Mouse (Mus musculus): Measurements from ENCODE around the gene Ndufs1. TPM values are rescaled to one million over a fixed set of nuclear protein-coding genes. Genes with fewer than 3 reads are reported as not detected.

Ndufs1 gene
- polyA plus RNA-seq, 1 experiment: 166 TPM

GRCm38 (mm10) chr1:63126206-63126605 lies 50.4 kb downstream of the Ndufs1 start:
- H3K27me3 ChIP-seq (ENCODE audit: control insufficient read depth, insufficient read depth, low read length): no peaks in the 10 kb centered on the region
- 86% methylated on average over 3 of the region's 3 CpGs for WGBS
- H3K4me3 ChIP-seq (replicated peaks; ENCODE audit: insufficient read depth, low read depth, low read length): no peak overlapping the region
- no peaks in the 10 kb centered on the region for H3K4me1 ChIP-seq (ENCODE audit: control insufficient read depth, insufficient read depth, low read length)
- no peak for DNase-seq
- H3K27ac ChIP-seq (ENCODE audit: insufficient read depth, low read length): no peak overlapping the region
- no peak for TF ChIP-seq CTCF (IDR thresholded peaks at IDR 0.05; ENCODE audit: borderline replicate concordance, insufficient read depth, low read depth, low read length)
- TF ChIP-seq POLR2A (IDR thresholded peaks at IDR 0.05; ENCODE audit: borderline replicate concordance, insufficient read depth, low read length): no peak

DNA sequence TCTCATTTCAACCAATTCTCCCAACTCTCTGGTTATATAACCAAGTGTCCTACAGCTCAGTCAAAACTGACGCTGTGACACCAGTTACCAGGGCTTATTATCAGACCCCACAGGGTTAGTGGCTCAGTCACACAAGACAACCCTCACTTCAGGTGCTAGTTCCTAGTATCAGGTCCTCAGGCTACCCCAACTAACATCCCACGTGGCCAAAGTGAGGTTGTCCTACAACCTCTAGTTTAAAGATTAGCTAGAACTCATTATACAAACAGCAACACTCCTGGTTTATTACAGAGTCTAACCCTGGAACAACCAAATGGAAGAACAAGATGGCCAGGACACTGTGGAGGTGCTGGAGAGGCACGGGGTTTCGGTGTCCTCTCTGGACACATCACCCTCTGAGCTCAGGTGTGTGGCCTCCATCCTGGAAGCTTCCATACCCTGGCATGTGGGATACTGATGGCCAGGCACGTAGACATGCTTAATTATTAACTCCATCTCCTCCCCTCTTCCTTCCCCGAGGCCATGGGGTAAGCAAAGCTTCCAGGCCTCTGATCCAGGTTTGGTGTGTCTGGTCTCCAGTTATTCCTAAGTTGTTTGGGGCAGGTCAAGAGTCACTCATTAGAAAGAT lies 52.7 kb downstream of the Ndufs1 start:
- WGBS: 87% methylated on average over 6 of the region's 6 CpGs

DNA sequence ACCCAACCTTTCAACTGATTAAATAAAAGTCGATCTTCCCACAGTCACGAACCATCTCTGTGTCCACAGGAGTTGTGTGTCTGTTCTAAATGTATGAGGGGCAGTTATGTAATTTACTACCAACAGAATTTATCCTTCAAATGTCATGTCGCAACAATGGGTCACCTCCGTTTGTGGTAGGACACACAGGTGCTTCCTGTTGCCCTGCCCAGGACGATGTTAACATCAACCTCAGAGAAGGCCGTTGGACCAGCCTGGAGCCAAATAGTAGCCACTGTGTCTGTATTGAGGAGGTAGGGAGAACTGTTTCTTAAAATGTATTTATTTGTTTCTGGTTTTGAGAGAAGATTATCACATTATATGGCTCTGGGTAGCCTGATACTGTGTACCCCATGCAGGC lies 54.6 kb downstream of the Ndufs1 start:
- DNase-seq: no peak
- Histone ChIP-seq H3K27me3 (ENCODE audit: control insufficient read depth, insufficient read depth, low read length) (no peaks in the 10 kb centered on the region), H3K4me3 (replicated peaks; ENCODE audit: insufficient read depth, low read depth, low read length) (no peak overlapping the region), H3K4me1 (ENCODE audit: control insufficient read depth, insufficient read depth, low read length) (no peaks in the 10 kb centered on the region; the same call in none of the 2 replicates), H3K27ac (ENCODE audit: insufficient read depth, low read length) (no peak overlapping the region)
- no peak for TF ChIP-seq POLR2A (IDR thresholded peaks at IDR 0.05; ENCODE audit: borderline replicate concordance, insufficient read depth, low read length)
- TF ChIP-seq CTCF (IDR thresholded peaks at IDR 0.05; ENCODE audit: borderline replicate concordance, insufficient read depth, low read depth, low read length): no peak
- WGBS: 91% methylated on average over 6 of the region's 6 CpGs

More for the DNA sequence above, 52.7 kb downstream of the Ndufs1 start:
- Histone ChIP-seq H3K27me3 (ENCODE audit: control insufficient read depth, insufficient read depth, low read length) (no peaks in the 10 kb centered on the region), H3K27ac (ENCODE audit: insufficient read depth, low read length) (no peak overlapping the region), H3K4me1 (ENCODE audit: control insufficient read depth, insufficient read depth, low read length) (no peaks in the 10 kb centered on the region), H3K4me3 (replicated peaks; ENCODE audit: insufficient read depth, low read depth, low read length) (no peak overlapping the region)
- TF ChIP-seq POLR2A (IDR thresholded peaks at IDR 0.05; ENCODE audit: borderline replicate concordance, insufficient read depth, low read length): no peak
- no peak for TF ChIP-seq CTCF (IDR thresholded peaks at IDR 0.05; ENCODE audit: borderline replicate concordance, insufficient read depth, low read depth, low read length)
- DNase-seq: no peak

DNA sequence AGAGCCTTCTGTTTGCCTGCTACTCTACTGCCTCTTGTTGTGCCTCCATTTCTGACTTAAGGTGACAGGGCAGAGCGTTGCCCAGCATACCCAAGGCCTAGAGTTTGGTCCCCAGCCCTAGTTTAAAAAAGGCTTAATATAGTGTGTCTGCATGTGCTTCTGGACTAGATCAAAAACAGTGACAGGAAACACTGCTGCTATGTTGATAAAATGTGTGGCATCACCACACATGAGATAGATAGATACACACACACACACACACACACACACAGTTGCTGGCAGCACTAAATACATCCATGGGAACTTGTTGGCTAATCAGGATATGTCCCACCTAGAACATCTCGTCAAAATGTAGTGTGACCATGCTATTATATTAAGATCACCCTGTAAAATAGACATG lies 56.3 kb downstream of the Ndufs1 start:
- Histone ChIP-seq H3K4me3 (replicated peaks; ENCODE audit: insufficient read depth, low read depth, low read length) (no peak overlapping the region), H3K4me1 (ENCODE audit: control insufficient read depth, insufficient read depth, low read length) (peaks cover 3% of the 10 kb centered on the region), H3K27ac (ENCODE audit: insufficient read depth, low read length) (no peak overlapping the region), H3K27me3 (ENCODE audit: control insufficient read depth, insufficient read depth, low read length) (no peaks in the 10 kb centered on the region)
- DNase-seq: no peak
- no peak for TF ChIP-seq CTCF (IDR thresholded peaks at IDR 0.05; ENCODE audit: borderline replicate concordance, insufficient read depth, low read depth, low read length)
- no peak for TF ChIP-seq POLR2A (IDR thresholded peaks at IDR 0.05; ENCODE audit: borderline replicate concordance, insufficient read depth, low read length)
- 98% methylated on average over 2 of the region's 2 CpGs for WGBS

- no peak for DNase-seq
- peaks cover 3% of the 10 kb centered on the region for H3K4me1 ChIP-seq (ENCODE audit: control insufficient read depth, insufficient read depth, low read length)
- no peaks in the 10 kb centered on the region for H3K27me3 ChIP-seq (ENCODE audit: control insufficient read depth, insufficient read depth, low read length)
- H3K27ac ChIP-seq (ENCODE audit: insufficient read depth, low read length): no peak overlapping the region
- 94% methylated on average over 4 of the region's 4 CpGs for WGBS
- H3K4me3 ChIP-seq (replicated peaks; ENCODE audit: insufficient read depth, low read depth, low read length): no peak overlapping the region
- no peak for TF ChIP-seq CTCF (IDR thresholded peaks at IDR 0.05; ENCODE audit: borderline replicate concordance, insufficient read depth, low read depth, low read length)
- TF ChIP-seq POLR2A (IDR thresholded peaks at IDR 0.05; ENCODE audit: borderline replicate concordance, insufficient read depth, low read length): no peak
These were observed 57.0 kb downstream of the Ndufs1 start for GRCm38 (mm10) chr1:63119675-63120074.

GRCm38 (mm10) chr1:63115540-63115939 lies 61.1 kb downstream of the Ndufs1 start:
- H3K27ac ChIP-seq (ENCODE audit: insufficient read depth, low read length): no peak overlapping the region
- TF ChIP-seq POLR2A (IDR thresholded peaks at IDR 0.05; ENCODE audit: borderline replicate concordance, insufficient read depth, low read length) (no peak), CTCF (IDR thresholded peaks at IDR 0.05; ENCODE audit: borderline replicate concordance, insufficient read depth, low read depth, low read length) (no peak)

DNA sequence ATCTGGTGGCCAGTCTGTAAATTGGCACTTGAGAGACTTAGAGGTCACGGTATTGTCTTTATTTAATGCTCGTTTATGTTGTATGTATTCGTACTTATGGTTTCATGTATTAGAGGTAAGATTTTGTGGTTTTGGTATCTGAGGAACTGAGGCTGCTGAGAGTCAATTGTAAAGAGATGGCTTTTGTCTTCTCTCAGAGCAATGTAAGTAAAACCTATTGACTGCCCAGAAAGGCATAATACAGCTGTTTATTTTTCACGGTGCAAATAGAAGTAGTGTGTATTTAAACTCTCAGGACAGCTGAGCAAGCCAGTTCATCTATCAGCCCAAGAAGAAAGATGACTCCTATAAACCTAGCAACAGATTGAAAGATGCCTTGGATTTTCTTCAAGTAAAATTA lies 61.5 kb downstream of the Ndufs1 start:
- peak in 1 of 2 experiments; percentile 15 for DNase-seq
- 2% methylated on average over 4 of the region's 4 CpGs for WGBS
- TF ChIP-seq POLR2A (IDR thresholded peaks at IDR 0.05; ENCODE audit: borderline replicate concordance, insufficient read depth, low read length): no peak
- TF ChIP-seq CTCF (IDR thresholded peaks at IDR 0.05; ENCODE audit: borderline replicate concordance, insufficient read depth, low read depth, low read length): no peak
- Histone ChIP-seq H3K27me3 (ENCODE audit: control insufficient read depth, insufficient read depth, low read length) (no peaks in the 10 kb centered on the region), H3K4me3 (replicated peaks; ENCODE audit: insufficient read depth, low read depth, low read length) (peak overlapping the region; percentile 65), H3K27ac (ENCODE audit: insufficient read depth, low read length) (no peak overlapping the region), H3K4me1 (ENCODE audit: control insufficient read depth, insufficient read depth, low read length) (peaks cover 5% of the 10 kb centered on the region)

More at GRCm38 (mm10) chr1:63115540-63115939, 61.1 kb downstream of the Ndufs1 start:
- 19% methylated on average over 3 of the region's 3 CpGs for WGBS
- Histone ChIP-seq H3K27me3 (ENCODE audit: control insufficient read depth, insufficient read depth, low read length) (no peaks in the 10 kb centered on the region), H3K4me1 (ENCODE audit: control insufficient read depth, insufficient read depth, low read length) (peaks cover 5% of the 10 kb centered on the region), H3K4me3 (replicated peaks; ENCODE audit: insufficient read depth, low read depth, low read length) (peak overlapping the region; percentile 43)
- DNase-seq: no peak

- H3K27me3 ChIP-seq (ENCODE audit: control insufficient read depth, insufficient read depth, low read length): no peaks in the 10 kb centered on the region
- H3K4me1 ChIP-seq (ENCODE audit: control insufficient read depth, insufficient read depth, low read length): peaks cover 5% of the 10 kb centered on the region
- peak within 1 kb of the TSS; percentile 91 for H3K4me3 ChIP-seq (replicated peaks; ENCODE audit: insufficient read depth, low read depth, low read length)
- TF ChIP-seq POLR2A (IDR thresholded peaks at IDR 0.05; ENCODE audit: borderline replicate concordance, insufficient read depth, low read length): peak; percentile 53; the same call in 1 of the 2 replicates
- peak; percentile 63; the same call in 1 of the 2 replicates for TF ChIP-seq CTCF (IDR thresholded peaks at IDR 0.05; ENCODE audit: borderline replicate concordance, insufficient read depth, low read depth, low read length)
- under 1% methylated on average over 42 of the region's 42 CpGs for WGBS
- DNase-seq: peak; percentile 87
- peak within 1 kb of the TSS; percentile 81 for H3K27ac ChIP-seq (ENCODE audit: insufficient read depth, low read length)
These were observed 62.4 kb downstream of the Ndufs1 start, which contains the start of gene Ino80d for GRCm38 (mm10) chr1:63114136-63114781. Ino80d (minus strand) TSS chr1:63114667.

Data from cerebellum, adult 2 months (tissue).